Mouse (Mus musculus): ENCODE results near the gene Exosc1. TPM values are rescaled to one million over a fixed set of nuclear protein-coding genes. Genes with fewer than 3 reads are reported as not detected.
A peak's percentile ranks its signal among the peaks of the same experiment; 100 is the strongest.

Gene Exosc1
- polyA plus RNA-seq, 1 experiment from 2014 or later = 64.4 TPM

DNA sequence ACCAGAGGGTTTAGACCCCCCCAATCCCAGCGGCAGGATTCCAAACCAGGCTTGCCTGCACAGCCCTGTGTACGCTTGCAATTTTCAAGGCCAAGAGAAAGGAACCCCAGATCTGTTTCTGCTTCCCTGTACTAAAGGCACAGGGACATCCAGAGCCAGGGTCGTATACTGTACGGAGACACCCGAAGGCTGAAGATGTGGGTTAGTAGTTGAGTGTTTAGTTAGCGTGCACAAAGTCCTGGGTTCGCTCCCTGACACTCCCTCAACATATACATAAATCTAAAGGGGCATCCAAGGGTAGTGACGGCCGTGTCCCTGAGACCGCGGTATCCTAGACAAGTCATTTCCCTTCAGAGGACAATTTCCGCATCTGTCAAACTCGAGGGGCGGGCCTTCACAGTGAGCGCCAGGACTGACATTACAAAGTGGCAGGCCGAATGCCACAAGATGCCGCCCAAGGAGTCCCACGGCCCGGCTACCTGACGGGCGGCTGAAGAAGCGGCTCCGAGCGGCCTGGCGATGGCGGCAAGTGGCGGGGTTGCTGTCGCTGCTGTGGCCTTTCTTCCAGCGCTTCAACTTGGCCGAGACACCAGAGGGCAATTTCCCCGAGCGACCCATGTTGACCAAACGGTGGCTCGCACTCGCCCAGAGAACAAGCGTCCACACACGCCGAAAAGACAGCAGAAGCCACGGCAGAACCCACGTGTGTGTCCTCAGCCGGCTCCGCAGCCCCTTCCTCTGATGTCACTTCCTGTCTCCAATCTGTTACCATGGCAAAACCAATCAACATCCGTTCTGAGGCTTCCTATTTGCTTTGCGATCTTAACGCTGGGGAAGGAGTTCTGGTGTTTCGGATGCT is 37.5 kb downstream of the Exosc1 start, which contains the start of gene Rrp12:
TSS of gene Rrp12 (minus strand) at position 714 of the 859 bp plus-strand sequence.
- Histone ChIP-seq H3K36me3 (peaks cover 13% of the 10 kb centered on the region; the same call in 1 of the 2 replicates), H3K4me2 (peak within 1 kb of the TSS; percentile 94), H3K4me1 (replicated peaks) (peaks cover 19% of the 10 kb centered on the region), H3K27me3 (no peaks in the 10 kb centered on the region), H3K27ac (replicated peaks) (0 out of 2 replicates have a peak within 1 kb of the TSS, but pooled peaks have one; percentile 1), H3K9me3 (no peaks in the 10 kb centered on the region), H3K4me3 (peak within 1 kb of the TSS; percentile 62), H3K9ac (peak within 1 kb of the TSS; percentile 73)
- 1% methylated on average over 46 of the region's 46 CpGs for WGBS
- peak; percentile 93 for ATAC-seq (ENCODE audit: low read depth)

DNA sequence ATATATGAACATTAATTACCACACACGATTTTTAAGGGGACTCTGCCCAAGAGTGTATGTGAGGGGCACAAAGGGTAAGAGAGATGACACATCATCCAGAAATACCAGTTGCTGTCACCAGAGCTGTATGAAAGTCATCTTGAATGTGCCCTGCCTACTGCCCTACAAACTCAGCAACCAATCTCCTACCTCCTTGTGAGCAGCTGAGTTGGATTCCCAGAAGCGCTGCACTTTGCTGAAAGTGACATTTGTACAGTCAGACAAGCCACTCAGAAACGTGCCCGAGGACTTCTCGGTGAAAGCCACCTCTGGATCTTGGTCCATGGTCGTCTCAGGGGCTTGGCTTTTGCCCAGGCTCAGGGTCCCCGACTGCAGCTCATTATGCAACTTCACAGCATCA is 38.3 kb downstream of the Exosc1 start:
- Histone ChIP-seq H3K4me2 (peak overlapping the region; percentile 94), H3K36me3 (peaks cover 19% of the 10 kb centered on the region), H3K9ac (peak overlapping the region; percentile 73), H3K4me1 (replicated peaks) (peaks cover 19% of the 10 kb centered on the region), H3K27me3 (no peaks in the 10 kb centered on the region), H3K9me3 (no peaks in the 10 kb centered on the region), H3K4me3 (peak overlapping the region; percentile 62), H3K27ac (replicated peaks) (no peak overlapping the region)
- no peak for ATAC-seq (ENCODE audit: low read depth)
- 50% methylated on average over 7 of the region's 7 CpGs for WGBS

DNA sequence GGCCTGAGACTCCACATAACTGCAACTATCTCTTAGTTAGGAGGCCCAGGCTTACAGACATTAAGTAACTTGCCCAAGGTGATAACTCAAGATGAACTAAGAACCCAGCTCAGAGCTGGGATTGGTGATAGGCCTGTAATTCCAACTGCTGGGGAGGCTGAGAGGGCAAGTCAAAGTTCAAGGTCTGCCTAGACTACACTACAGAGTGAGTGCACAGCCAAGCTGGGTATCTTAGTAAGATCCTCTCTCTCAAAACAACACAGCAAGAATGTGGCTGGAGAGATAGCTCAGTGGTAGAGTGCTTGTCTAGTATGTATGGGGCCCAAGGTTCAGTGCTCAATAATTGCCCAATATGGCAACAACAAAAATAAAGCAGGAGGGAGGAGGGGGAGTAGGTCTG is 45.0 kb downstream of the Exosc1 start:
- no peaks in the 10 kb centered on the region for H3K27me3 ChIP-seq
- no peak overlapping the region for H3K9ac ChIP-seq
- no peak overlapping the region for H3K27ac ChIP-seq (replicated peaks)
- H3K4me1 ChIP-seq (replicated peaks) = no peaks in the 10 kb centered on the region
- no peaks in the 10 kb centered on the region for H3K9me3 ChIP-seq
- H3K4me3 ChIP-seq = no peak overlapping the region
- peaks cover 85% of the 10 kb centered on the region for H3K36me3 ChIP-seq
- no peak for ATAC-seq (ENCODE audit: low read depth)
- no peak overlapping the region for H3K4me2 ChIP-seq

- H3K27ac ChIP-seq (replicated peaks) = no peak overlapping the region
- no peak for ATAC-seq (ENCODE audit: low read depth)
- H3K4me1 ChIP-seq (replicated peaks) = no peaks in the 10 kb centered on the region
- 92% methylated on average over 9 of the region's 9 CpGs for WGBS
- H3K9ac ChIP-seq = no peak overlapping the region
- no peaks in the 10 kb centered on the region for H3K9me3 ChIP-seq
- H3K4me3 ChIP-seq = no peak overlapping the region
- peaks cover 84% of the 10 kb centered on the region for H3K36me3 ChIP-seq
- H3K27me3 ChIP-seq = no peaks in the 10 kb centered on the region
- no peak overlapping the region for H3K4me2 ChIP-seq
These were observed 49.3 kb downstream of the Exosc1 start for GRCm38 (mm10) chr19:41883882-41884281.

GRCm38 (mm10) chr19:41881842-41882241 is 51.4 kb downstream of the Exosc1 start:
- 98% methylated on average over 4 of the region's 4 CpGs for WGBS
- no peak overlapping the region for H3K9ac ChIP-seq
- no peaks in the 10 kb centered on the region for H3K4me1 ChIP-seq (replicated peaks)
- H3K9me3 ChIP-seq = no peaks in the 10 kb centered on the region
- H3K4me2 ChIP-seq = no peak overlapping the region
- H3K4me3 ChIP-seq = no peak overlapping the region
- peaks cover 82% of the 10 kb centered on the region for H3K36me3 ChIP-seq
- no peak for ATAC-seq (ENCODE audit: low read depth)
- no peak overlapping the region for H3K27ac ChIP-seq (replicated peaks)
- H3K27me3 ChIP-seq = no peaks in the 10 kb centered on the region

- WGBS = 91% methylated on average over 14 of the region's 14 CpGs
These were observed 58.9 kb downstream of the Exosc1 start for GRCm38 (mm10) chr19:41874356-41874755.

More at GRCm38 (mm10) chr19:41874356-41874755, 58.9 kb downstream of the Exosc1 start:
- H3K27me3 ChIP-seq = no peaks in the 10 kb centered on the region
- no peaks in the 10 kb centered on the region for H3K4me1 ChIP-seq (replicated peaks)
- no peaks in the 10 kb centered on the region for H3K9me3 ChIP-seq
- ATAC-seq (ENCODE audit: low read depth) = no peak
- no peak overlapping the region for H3K4me3 ChIP-seq
- H3K27ac ChIP-seq (replicated peaks) = no peak overlapping the region
- peaks cover 92% of the 10 kb centered on the region for H3K36me3 ChIP-seq
- H3K4me2 ChIP-seq = no peak overlapping the region
- no peak overlapping the region for H3K9ac ChIP-seq

Other genes with a start within 250 kb of the Exosc1 start
- gene Slit1, start 189.8 kb downstream of the Exosc1 start, polyA plus RNA-seq (2015; fragmentation: Nextera tagmentation; extraction: Ambion mirVana) = 34.2 and 35.8 TPM in 2 replicates
- gene Arhgap19, start 131.4 kb downstream of the Exosc1 start, polyA plus RNA-seq (2015; fragmentation: Nextera tagmentation; extraction: Ambion mirVana) = 6.2 and 7.6 TPM in 2 replicates
- gene Frat1, start 103.5 kb downstream of the Exosc1 start, polyA plus RNA-seq (2015; fragmentation: Nextera tagmentation; extraction: Ambion mirVana) = 22.0 and 24.8 TPM in 2 replicates
- 10.2 and 11.7 TPM in 2 replicates for gene Frat2, start 85.3 kb downstream of the Exosc1 start, polyA plus RNA-seq (2015; fragmentation: Nextera tagmentation; extraction: Ambion mirVana)
- gene Rrp12, start 37.2 kb downstream of the Exosc1 start, polyA plus RNA-seq (2015; fragmentation: Nextera tagmentation; extraction: Ambion mirVana) = 15.4 and 15.6 TPM in 2 replicates
- gene Pgam1, start 21.5 kb downstream of the Exosc1 start, polyA plus RNA-seq (2015; fragmentation: Nextera tagmentation; extraction: Ambion mirVana) = 458 and 477 TPM in 2 replicates
- 75.4 and 76.1 TPM in 2 replicates for gene Zdhhc16, start 57 bp upstream of the Exosc1 start, polyA plus RNA-seq (2015; fragmentation: Nextera tagmentation; extraction: Ambion mirVana)
- gene Mms19, start 47.7 kb upstream of the Exosc1 start, polyA plus RNA-seq (2015; fragmentation: Nextera tagmentation; extraction: Ambion mirVana) = 32.8 and 37.1 TPM in 2 replicates
- 14.9 and 15.6 TPM in 2 replicates for gene Ubtd1, start 48.3 kb upstream of the Exosc1 start, polyA plus RNA-seq (2015; fragmentation: Nextera tagmentation; extraction: Ambion mirVana)
- 0.53 and 0.73 TPM in 2 replicates for gene Ankrd2, start 102.6 kb upstream of the Exosc1 start, polyA plus RNA-seq (2015; fragmentation: Nextera tagmentation; extraction: Ambion mirVana)
- 0.93 and 1.6 TPM in 2 replicates for gene Hoga1, start 112.2 kb upstream of the Exosc1 start, polyA plus RNA-seq (2015; fragmentation: Nextera tagmentation; extraction: Ambion mirVana)
- 0.36 TPM in 1 of 2 replicates, not detected in the other for gene 4933411K16Rik, start 118.8 kb upstream of the Exosc1 start, polyA plus RNA-seq (2015; fragmentation: Nextera tagmentation; extraction: Ambion mirVana)
- 116 and 125 TPM in 2 replicates for gene Morn4, start 152.9 kb upstream of the Exosc1 start, polyA plus RNA-seq (2015; fragmentation: Nextera tagmentation; extraction: Ambion mirVana)
- 30.3 and 34.0 TPM in 2 replicates for gene Pi4k2a, start 157.0 kb upstream of the Exosc1 start, polyA plus RNA-seq (2015; fragmentation: Nextera tagmentation; extraction: Ambion mirVana)
- gene Avpi1, start 195.6 kb upstream of the Exosc1 start, polyA plus RNA-seq (2015; fragmentation: Nextera tagmentation; extraction: Ambion mirVana) = 9.1 and 9.7 TPM in 2 replicates
- gene Marveld1, start 214.0 kb upstream of the Exosc1 start, polyA plus RNA-seq (2015; fragmentation: Nextera tagmentation; extraction: Ambion mirVana) = 3.2 and 4.1 TPM in 2 replicates
- 62.0 and 65.1 TPM in 2 replicates for gene Zfyve27, start 230.5 kb upstream of the Exosc1 start, polyA plus RNA-seq (2015; fragmentation: Nextera tagmentation; extraction: Ambion mirVana)